Mouse (Mus musculus) heart, adult 11 months (tissue): ENCODE data around the gene Gpbar1.

Source experiments
- DNase-seq: peaks from one replicate; pipeline ENCODE4 v3.0.0; 2022

The Gpbar1 gene

DNA sequence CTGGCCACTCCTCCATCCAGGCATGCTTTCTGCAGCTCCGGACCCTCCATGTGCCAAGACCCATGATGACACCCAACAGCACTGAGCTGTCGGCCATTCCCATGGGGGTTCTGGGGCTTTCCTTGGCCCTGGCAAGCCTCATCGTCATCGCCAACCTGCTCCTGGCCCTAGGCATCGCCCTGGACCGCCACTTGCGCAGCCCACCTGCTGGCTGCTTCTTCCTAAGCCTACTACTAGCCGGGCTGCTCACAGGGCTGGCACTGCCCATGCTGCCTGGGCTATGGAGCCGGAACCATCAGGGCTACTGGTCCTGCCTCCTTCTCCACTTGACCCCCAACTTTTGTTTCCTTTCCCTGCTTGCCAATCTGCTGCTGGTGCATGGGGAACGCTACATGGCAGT, at the start of gene Gpbar1:
TSS of gene Gpbar1 (plus strand) at position 13 of the 400 bp plus-strand sequence.
- DNase-seq: peak; percentile 88

- no peak for DNase-seq
Measured at GRCm38 (mm10) chr1:74229942-74230341, 48.4 kb upstream of the Gpbar1 start.

- DNase-seq: no peak
Measured at GRCm38 (mm10) chr1:74230992-74231391, 47.4 kb upstream of the Gpbar1 start.

DNA sequence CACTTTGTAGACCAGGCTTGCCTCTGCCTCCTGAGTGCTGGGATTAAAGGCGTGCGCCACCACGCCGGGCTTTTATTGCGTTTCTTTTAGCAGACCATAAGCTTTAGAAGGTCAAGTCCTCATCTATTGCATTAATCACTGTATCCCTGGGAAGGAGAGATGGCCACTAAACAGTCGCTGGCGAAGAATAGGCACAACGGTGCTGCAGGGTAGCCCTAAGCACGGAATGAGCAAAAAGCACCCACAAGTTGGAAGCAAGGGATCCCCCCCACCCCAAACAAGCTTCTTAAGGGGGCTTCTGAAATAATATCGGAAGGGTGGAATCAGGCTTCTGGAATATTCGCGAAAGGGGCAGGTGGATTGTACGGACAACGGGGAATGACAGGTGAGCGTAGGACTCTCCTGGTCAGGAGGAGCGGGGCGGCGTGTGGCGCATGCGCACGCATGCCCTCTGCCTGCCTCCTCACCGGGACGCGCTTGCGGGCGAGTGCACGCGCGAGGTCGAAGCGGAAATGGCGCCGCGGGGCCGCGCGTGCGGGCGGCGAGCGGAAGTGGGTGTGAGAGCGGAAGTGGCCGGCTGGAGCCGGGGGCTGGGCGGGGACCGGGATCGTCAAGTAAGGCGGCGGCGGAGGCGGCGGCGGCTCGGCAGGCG, 42.3 kb upstream of the Gpbar1 start, which contains the start of gene Arpc2:
TSS of gene Arpc2 (plus strand) at position 147 of the 652 bp plus-strand sequence.
- peak; percentile 100 for DNase-seq

GRCm38 (mm10) chr1:74236590-74237317, 41.6 kb upstream of the Gpbar1 start:
- DNase-seq: peak; percentile 97

- no peak for DNase-seq
Measured at GRCm38 (mm10) chr1:74237671-74238070, 40.7 kb upstream of the Gpbar1 start.

DNA sequence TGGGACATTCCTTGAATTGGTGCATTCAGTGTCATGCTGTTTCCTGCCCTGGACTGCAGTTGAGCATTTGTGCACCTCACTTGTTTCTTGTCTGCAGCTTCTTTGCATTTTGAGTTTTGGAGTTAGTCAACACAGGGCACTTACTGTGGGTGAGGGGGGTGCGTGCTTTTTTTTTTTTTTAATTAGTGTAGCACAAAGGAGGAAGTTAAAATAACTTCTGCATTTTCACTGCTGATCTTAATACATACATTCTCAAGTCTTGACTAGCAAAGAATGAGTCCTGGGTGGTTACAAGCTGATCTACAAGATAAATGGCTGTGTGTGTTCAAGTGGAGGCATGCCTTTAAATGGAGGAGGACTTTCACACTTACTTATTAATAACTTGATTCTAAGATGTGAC, 40.2 kb upstream of the Gpbar1 start:
- DNase-seq: no peak

GRCm38 (mm10) chr1:74239162-74239561, 39.2 kb upstream of the Gpbar1 start:
- DNase-seq: no peak

DNA sequence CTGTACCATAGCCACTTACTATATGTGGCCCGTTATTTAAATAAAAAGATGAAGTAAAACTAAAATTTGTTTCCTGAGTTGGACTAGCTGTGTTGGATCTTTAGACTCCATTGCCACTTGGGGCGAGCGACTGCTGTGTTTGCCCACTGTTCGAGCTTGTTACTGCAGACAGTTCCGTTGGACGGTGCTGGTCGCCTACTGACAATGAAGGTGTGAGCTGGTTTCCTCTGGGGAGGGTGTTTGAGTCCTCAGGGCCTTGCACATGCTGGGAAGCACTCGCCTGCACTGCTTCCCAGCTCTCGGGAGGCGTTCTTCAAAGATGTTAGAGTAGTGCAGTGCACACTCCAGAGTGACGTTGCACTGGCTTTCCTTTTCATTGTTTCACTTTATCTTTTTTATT, 38.7 kb upstream of the Gpbar1 start:
- DNase-seq: peak; percentile 92

DNA sequence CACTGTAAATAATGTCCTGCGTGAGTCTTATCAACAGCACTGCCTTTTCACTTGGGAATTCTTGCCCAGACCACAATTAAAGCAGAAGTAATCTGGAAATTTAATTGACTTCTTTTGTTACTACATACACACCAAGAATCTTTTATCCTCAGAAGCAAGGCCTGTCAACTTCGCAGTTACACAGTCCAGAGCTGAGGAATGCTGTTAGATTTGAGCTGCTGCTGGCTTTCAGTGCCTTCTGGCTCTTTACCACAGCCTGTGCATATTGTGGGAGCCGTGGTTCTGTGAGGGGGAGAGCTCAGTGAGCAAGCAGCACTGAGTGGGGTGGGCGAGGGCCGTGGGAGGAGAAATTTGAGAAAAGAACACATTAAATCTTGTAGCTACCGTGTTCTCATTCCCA, 38.0 kb upstream of the Gpbar1 start:
- DNase-seq: peak; percentile 91

DNA sequence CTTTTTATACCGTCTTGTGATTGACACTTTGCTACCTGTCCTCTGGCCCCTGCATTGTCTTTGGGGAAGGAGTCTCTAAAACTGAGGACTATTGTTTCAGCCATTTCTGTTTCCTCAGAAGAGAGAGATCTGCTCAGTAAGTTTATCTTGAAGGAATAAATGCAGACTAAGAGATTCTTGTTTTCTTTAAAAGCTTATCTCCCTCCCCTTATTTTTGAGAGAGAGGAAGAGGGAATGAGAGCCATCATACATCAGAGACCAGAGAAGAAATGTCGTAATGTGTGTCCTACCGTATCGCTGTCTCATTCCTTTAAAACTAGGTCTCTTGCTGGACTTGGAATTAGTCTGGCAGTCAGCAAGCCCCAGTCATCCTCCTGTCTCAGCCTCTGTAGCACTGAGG, 37.5 kb upstream of the Gpbar1 start:
- DNase-seq: no peak

DNA sequence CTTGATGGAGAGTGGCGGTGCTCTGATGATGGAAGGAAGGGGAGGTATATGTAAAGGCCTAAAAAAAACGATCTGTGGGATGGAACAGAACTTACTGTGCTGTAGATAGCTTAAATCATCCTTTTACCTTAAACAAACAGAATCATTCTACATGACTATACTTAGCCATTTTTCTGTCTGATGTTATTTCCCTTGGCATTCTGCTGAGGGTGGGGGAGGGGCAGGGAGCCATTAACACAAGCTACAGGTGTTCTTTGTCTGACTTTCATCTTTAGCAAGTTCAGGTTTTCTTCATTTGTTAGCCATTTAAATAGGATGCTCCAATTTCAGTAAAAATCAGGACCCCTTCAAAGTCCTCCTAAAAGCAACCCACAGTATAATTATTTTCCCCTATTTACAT, 32.8 kb upstream of the Gpbar1 start:
- DNase-seq: no peak

DNA sequence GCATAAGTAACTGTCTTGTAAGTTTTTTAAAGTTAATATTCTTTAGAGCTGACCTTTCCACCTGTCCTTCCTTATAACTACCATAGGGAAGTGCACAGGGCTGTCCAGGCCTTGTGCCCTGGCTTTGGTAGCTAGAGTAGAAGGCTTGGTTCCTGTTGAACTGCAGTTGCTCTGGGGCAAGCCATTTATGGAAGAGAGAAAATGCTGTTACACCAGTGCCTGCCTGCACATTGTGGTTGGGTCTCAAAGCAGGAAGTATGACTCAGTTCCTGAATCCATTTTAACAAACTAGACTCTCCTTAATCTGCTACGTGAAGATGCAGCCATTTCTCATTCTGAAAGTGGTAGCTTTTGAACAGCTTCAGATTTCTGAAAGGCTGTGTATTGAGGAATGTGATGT, 29.6 kb upstream of the Gpbar1 start:
- peak; percentile 98 for DNase-seq

DNA sequence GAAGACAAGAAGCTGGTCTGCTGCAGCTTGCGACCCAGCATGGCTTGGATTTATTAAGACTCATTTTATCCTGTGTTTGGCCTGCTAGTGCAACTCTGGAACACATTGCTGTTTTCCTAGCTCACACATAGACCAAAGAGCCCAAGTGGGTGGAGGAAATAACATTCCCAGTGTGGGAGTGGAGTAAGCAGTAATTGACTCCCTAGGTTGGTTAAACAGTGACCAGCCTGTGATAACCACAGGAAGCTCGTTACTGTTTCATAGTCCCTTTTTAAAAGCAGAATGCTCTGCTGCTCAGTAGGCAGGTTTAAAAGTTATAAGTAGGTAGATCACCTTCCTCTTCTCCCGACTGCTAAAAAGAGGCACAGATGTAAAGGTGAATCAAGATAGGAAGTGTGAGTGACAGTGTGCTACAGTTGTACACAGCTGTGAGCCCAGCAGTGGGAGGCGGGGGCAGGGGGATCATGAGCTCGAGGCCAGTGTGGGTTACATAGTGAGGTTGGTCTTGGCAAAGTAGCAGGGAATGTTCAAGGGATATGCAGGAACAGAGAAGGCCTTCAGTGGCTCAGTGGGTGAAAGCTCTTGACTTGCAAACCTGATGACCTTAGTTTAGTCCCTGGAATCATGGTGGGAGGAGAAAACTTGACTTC, 28.9 kb upstream of the Gpbar1 start:
- no peak for DNase-seq

DNA sequence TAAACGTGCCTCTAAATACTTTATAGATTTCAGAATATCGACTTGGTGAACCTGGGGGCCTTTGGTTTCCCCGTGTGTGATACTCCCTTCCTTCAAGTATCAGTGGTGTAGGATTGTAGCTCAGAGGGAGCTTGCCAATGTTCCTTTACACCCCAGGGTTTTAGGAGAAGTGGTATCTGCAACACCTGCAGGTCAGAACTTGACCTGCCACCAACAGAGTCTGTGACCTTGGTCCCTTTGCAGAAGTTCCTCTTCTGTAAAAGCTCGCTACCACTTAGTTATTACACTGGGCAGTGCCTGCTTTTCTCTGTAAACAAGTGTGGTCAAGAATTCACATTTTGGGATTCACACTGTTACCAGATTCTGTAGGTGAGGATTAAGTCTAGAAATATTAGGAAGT, 28.3 kb upstream of the Gpbar1 start:
- DNase-seq: no peak

GRCm38 (mm10) chr1:74255704-74256345, 22.5 kb upstream of the Gpbar1 start:
- DNase-seq: no peak

- DNase-seq: no peak
Measured at GRCm38 (mm10) chr1:74256782-74257181, 21.6 kb upstream of the Gpbar1 start.

DNA sequence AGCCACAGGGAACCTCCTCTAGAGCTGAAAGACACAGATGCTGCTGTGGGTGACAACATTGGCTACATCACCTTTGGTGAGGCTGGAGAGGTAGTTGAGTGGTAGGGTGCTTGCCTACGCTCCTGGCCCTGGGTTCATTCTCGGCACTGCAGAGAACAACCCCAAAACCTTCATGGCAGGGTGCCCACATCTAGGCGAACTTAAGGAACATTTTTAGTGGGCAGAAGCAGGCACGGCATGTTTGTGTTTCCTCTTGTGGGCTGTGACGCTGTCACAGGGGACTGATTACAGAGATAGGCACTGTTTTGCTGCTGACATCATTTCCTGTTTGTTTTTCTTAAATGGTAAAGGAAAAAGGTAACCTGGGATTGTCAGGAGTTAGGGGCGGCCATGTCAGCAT, 15.8 kb upstream of the Gpbar1 start:
- peak; percentile 91 for DNase-seq

DNA sequence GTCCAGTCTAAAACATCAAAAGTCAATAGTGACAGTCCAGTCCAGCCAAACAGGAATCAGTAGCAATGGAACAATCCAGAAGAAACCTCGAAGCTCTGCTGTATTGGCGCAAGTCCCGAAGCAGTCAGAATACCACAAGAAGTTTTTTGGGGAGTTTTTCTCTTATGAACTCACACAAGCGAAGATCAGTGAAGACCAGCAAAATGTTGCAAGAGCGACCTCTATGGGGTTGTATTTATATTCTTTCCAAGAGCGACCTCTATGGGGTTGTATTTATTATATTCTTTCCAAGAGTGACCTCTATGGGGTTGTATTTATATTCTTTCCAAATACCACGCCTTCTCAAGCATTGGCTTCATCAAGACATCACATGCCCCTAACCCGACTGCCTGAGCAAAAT, 9.6 kb upstream of the Gpbar1 start:
- DNase-seq: no peak

GRCm38 (mm10) chr1:74271659-74272058, 6.7 kb upstream of the Gpbar1 start:
- peak; percentile 76 for DNase-seq

DNA sequence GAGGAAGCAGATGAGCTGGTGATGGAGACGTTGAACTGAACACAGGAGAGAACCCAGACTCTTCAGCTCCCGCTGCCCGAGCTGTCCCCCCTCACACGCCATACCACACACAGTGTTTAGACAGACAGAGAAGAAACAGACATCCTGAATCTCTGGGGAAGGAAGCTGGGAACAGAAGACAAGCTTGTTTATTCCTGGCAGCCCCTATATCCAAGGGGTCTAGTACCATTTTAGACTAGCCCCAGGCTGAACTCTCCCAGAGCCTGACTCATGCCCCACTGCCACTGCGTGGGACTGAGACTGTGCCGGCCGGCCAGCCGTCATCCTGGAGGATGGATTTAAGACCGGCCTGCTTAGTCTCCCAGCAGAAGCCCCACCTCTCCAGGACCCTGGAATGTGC, 3.3 kb upstream of the Gpbar1 start:
- DNase-seq: peak; percentile 86

GRCm38 (mm10) chr1:74277041-74277440, 1.3 kb upstream of the Gpbar1 start:
- DNase-seq: peak; percentile 91

- DNase-seq: no peak
Measured at GRCm38 (mm10) chr1:74277883-74278537, 340 bp upstream of the Gpbar1 start.
